Mouse (Mus musculus): ENCODE data around the gene Meis2. TPM values are rescaled to one million over a fixed set of nuclear protein-coding genes. Genes with fewer than 3 reads are reported as not detected.

Gene Meis2
- total and polyA plus RNA-seq, 2 experiments from 2014 or later: 106 to 204 TPM

- peak overlapping the region; percentile 72 for H3K27ac ChIP-seq (ENCODE audit: low read depth, low read length)
- H3K4me3 ChIP-seq (ENCODE audit: low read depth, low read length): peak overlapping the region; percentile 16
- no peaks in the 10 kb centered on the region for H3K27me3 ChIP-seq (ENCODE audit: insufficient read depth, low read length)
- no peaks in the 10 kb centered on the region for H3K9me3 ChIP-seq (ENCODE audit: low read length)
- peaks cover 15% of the 10 kb centered on the region for H3K4me1 ChIP-seq (ENCODE audit: insufficient read depth)
- H3K4me2 ChIP-seq (ENCODE audit: low read depth): peak overlapping the region; percentile 48
- peak; percentile 67 for DNase-seq
- no peaks in the 10 kb centered on the region for H3K36me3 ChIP-seq (ENCODE audit: insufficient read depth)
- WGBS: 4% methylated on average over 20 of the region's 20 CpGs
- peak overlapping the region; percentile 23; the same call in 1 of the 2 replicates for H3K9ac ChIP-seq
- TF ChIP-seq CTCF (IDR thresholded peaks at IDR 0.05; ENCODE audit: low read depth): no peak
- ATAC-seq: peak; percentile 74
Observed at GRCm38 (mm10) chr2:116009097-116009970, 56.3 kb downstream of the Meis2 start.

- Histone ChIP-seq H3K4me2 (ENCODE audit: low read depth) (no peak overlapping the region), H3K27me3 (ENCODE audit: insufficient read depth, low read length) (no peaks in the 10 kb centered on the region), H3K9me3 (ENCODE audit: low read length) (no peaks in the 10 kb centered on the region), H3K4me1 (ENCODE audit: insufficient read depth) (peaks cover 13% of the 10 kb centered on the region), H3K27ac (ENCODE audit: low read depth, low read length) (no peak overlapping the region), H3K9ac (no peak overlapping the region), H3K4me3 (ENCODE audit: low read depth, low read length) (no peak overlapping the region), H3K36me3 (ENCODE audit: insufficient read depth) (0 out of 2 replicates have a peak, but pooled peaks cover 5% of the 10 kb centered on the region)
- ATAC-seq (peak; percentile 29; the same call in 1 of the 2 replicates), DNase-seq (no peak)
- no peak for TF ChIP-seq CTCF (IDR thresholded peaks at IDR 0.05; ENCODE audit: low read depth)
- WGBS: 42% methylated on average over 6 of the region's 6 CpGs
Observed at GRCm38 (mm10) chr2:116002354-116002753, 63.3 kb downstream of the Meis2 start.

GRCm38 (mm10) chr2:116001352-116002138 lies 64.1 kb downstream of the Meis2 start:
- 24% methylated on average over 6 of the region's 6 CpGs for WGBS
- no peak for TF ChIP-seq CTCF (IDR thresholded peaks at IDR 0.05; ENCODE audit: low read depth)
- H3K4me1 ChIP-seq (ENCODE audit: insufficient read depth): peaks cover 16% of the 10 kb centered on the region
- H3K27me3 ChIP-seq (ENCODE audit: insufficient read depth, low read length): no peaks in the 10 kb centered on the region
- H3K27ac ChIP-seq (ENCODE audit: low read depth, low read length): no peak overlapping the region
- ATAC-seq (no peak), DNase-seq (no peak)
- no peak overlapping the region for H3K4me2 ChIP-seq (ENCODE audit: low read depth)
- no peaks in the 10 kb centered on the region for H3K9me3 ChIP-seq (ENCODE audit: low read length)
- 0 out of 2 replicates have a peak, but pooled peaks cover 5% of the 10 kb centered on the region for H3K36me3 ChIP-seq (ENCODE audit: insufficient read depth)
- H3K9ac ChIP-seq: no peak overlapping the region
- H3K4me3 ChIP-seq (ENCODE audit: low read depth, low read length): no peak overlapping the region

DNA sequence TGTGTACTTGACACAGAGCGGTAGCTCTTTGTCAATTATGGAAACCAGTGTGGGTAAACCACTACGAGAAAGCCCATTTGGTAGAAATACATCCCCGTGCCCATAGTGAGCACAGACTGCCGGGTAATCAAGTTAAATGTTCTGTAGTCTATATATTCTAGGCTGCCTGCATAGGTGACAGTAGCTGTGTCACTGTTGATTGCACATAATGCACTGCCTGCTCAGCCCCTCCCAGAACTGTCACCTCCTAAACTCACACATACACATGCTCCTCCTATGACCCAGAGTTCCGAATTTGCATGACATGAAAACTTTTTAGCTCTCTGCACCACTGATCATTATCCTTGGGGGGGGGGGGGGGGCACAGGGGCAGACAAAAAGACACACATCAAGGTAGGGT lies 65.1 kb downstream of the Meis2 start:
- Histone ChIP-seq H3K36me3 (ENCODE audit: insufficient read depth) (0 out of 2 replicates have a peak, but pooled peaks cover 5% of the 10 kb centered on the region), H3K27me3 (ENCODE audit: insufficient read depth, low read length) (no peaks in the 10 kb centered on the region), H3K4me2 (ENCODE audit: low read depth) (no peak overlapping the region), H3K4me1 (ENCODE audit: insufficient read depth) (peaks cover 16% of the 10 kb centered on the region), H3K9me3 (ENCODE audit: low read length) (no peaks in the 10 kb centered on the region), H3K27ac (ENCODE audit: low read depth, low read length) (no peak overlapping the region), H3K4me3 (ENCODE audit: low read depth, low read length) (no peak overlapping the region), H3K9ac (no peak overlapping the region)
- TF ChIP-seq CTCF (IDR thresholded peaks at IDR 0.05; ENCODE audit: low read depth): no peak
- ATAC-seq (no peak), DNase-seq (no peak)
- WGBS: 26% methylated on average over 5 of the region's 5 CpGs

- ATAC-seq: no peak
- no peak overlapping the region for H3K9ac ChIP-seq
Observed at GRCm38 (mm10) chr2:115998802-115999201, 66.8 kb downstream of the Meis2 start.

GRCm38 (mm10) chr2:115996438-115996837 lies 69.2 kb downstream of the Meis2 start:
- H3K9ac ChIP-seq: no peak overlapping the region
- H3K4me2 ChIP-seq (ENCODE audit: low read depth): no peak overlapping the region
- no peak overlapping the region for H3K4me3 ChIP-seq (ENCODE audit: low read depth, low read length)
- ATAC-seq: no peak
- no peaks in the 10 kb centered on the region for H3K9me3 ChIP-seq (ENCODE audit: low read length)
- peaks cover 23% of the 10 kb centered on the region for H3K4me1 ChIP-seq (ENCODE audit: insufficient read depth)
- 16% methylated on average over 2 of the region's 2 CpGs for WGBS
- H3K36me3 ChIP-seq (ENCODE audit: insufficient read depth): 0 out of 2 replicates have a peak, but pooled peaks cover 5% of the 10 kb centered on the region
- no peak overlapping the region for H3K27ac ChIP-seq (ENCODE audit: low read depth, low read length)
- H3K27me3 ChIP-seq (ENCODE audit: insufficient read depth, low read length): no peaks in the 10 kb centered on the region
- DNase-seq: no peak
- TF ChIP-seq CTCF (IDR thresholded peaks at IDR 0.05; ENCODE audit: low read depth): no peak

More at GRCm38 (mm10) chr2:115998802-115999201, 66.8 kb downstream of the Meis2 start:
- TF ChIP-seq CTCF (IDR thresholded peaks at IDR 0.05; ENCODE audit: low read depth): no peak
- Histone ChIP-seq H3K4me3 (ENCODE audit: low read depth, low read length) (no peak overlapping the region), H3K36me3 (ENCODE audit: insufficient read depth) (0 out of 2 replicates have a peak, but pooled peaks cover 5% of the 10 kb centered on the region), H3K27me3 (ENCODE audit: insufficient read depth, low read length) (no peaks in the 10 kb centered on the region), H3K4me1 (ENCODE audit: insufficient read depth) (peaks cover 20% of the 10 kb centered on the region), H3K27ac (ENCODE audit: low read depth, low read length) (0 out of 2 replicates have a peak overlapping the region, but pooled peaks have one; percentile 0), H3K4me2 (ENCODE audit: low read depth) (no peak overlapping the region), H3K9me3 (ENCODE audit: low read length) (no peaks in the 10 kb centered on the region)
- WGBS: 49% methylated on average over 5 of the region's 5 CpGs
- DNase-seq: no peak

Data from forebrain, postnatal 0 days (tissue).